Mouse (Mus musculus) heart, adult 2 months (tissue): Measurements from ENCODE around the gene Eps8. TPM values are rescaled to one million over a fixed set of nuclear protein-coding genes. Genes with fewer than 3 reads are reported as not detected.
A peak's percentile ranks its signal among the peaks of the same experiment; 100 is the strongest.

Experiments used
- DNase-seq, 2 experiments: peaks; one replicate each; pipeline ENCODE4 v3.0.0; 2021
- H3K27ac ChIP-seq: fragments of 200-600 bp; 2 replicates; pipeline ENCODE4 v1.8.1; 2022
- H3K27me3 ChIP-seq: fragments of 200-500 bp; 2 replicates; pipeline ENCODE4 v1.6.1; 2012; ENCODE audit warnings: mild to moderate bottlenecking, low read length, inconsistent platforms, mixed read lengths; ENCODE audit not compliant: control insufficient read depth, insufficient read depth
- H3K36me3 ChIP-seq: fragments of 200-500 bp; 2 replicates; pipeline ENCODE4 v1.6.1; 2012; ENCODE audit warnings: low read length, inconsistent platforms; ENCODE audit not compliant: control insufficient read depth, insufficient read depth
- H3K4me1 ChIP-seq: fragments of 200-500 bp; 2 replicates; pipeline ENCODE4 v1.6.1; 2011; ENCODE audit warnings: low read length; ENCODE audit not compliant: control insufficient read depth, insufficient read depth
- H3K4me3 ChIP-seq: fragments of 200-600 bp; 2 replicates; pipeline ENCODE4 v1.8.1; 2022
- H3K79me2 ChIP-seq: fragments of 200-500 bp; replicated peaks from 2 replicates; pipeline ENCODE4 v1.6.1; 2012; ENCODE audit warnings: mild to moderate bottlenecking, inconsistent platforms, low read length, moderate library complexity, mixed read lengths; ENCODE audit not compliant: control insufficient read depth, insufficient read depth
- H3K9ac ChIP-seq: fragments of 200-500 bp; 2 replicates; pipeline ENCODE4 v1.6.1; 2012; ENCODE audit warnings: low read depth, mild to moderate bottlenecking, control low read depth, inconsistent platforms, low read length, mixed read lengths
- CTCF ChIP-seq: fragments of 200-600 bp; IDR thresholded peaks from 2 replicates; pipeline ENCODE4 v1.8.1; 2022; ENCODE audit warnings: antibody characterized with exemption, mild to moderate bottlenecking, moderate library complexity
- EP300 ChIP-seq: fragments of 200-500 bp; IDR thresholded peaks from 2 replicates; pipeline ENCODE4 v1.6.1; 2011; ENCODE audit warnings: low read depth, low read length, control low read depth; ENCODE audit not compliant: insufficient read depth
- POLR2A ChIP-seq: fragments of 200-500 bp; IDR thresholded peaks from 2 replicates; pipeline ENCODE4 v1.6.1; 2011; ENCODE audit warnings: mild to moderate bottlenecking, low read depth, low read length, control low read depth; ENCODE audit not compliant: insufficient read depth
- WGBS: fragments of 180-500 bp; shearing (Covaris S2); methylation state at CpG from one replicate; pipeline ENCODE4 v1.1.7; 2018; 5-methylcytosine and 5-hydroxymethylcytosine counted together
- intact Hi-C: fragments of 180-260 bp; cut with DNase I; formaldehyde crosslinking; loops from one replicate; pipeline ENCODE4 v1.15.1; 2025
- polyA plus RNA-seq: library from polyadenylated mRNA; depleted of rRNA; stranded (reverse); fragments of >200 nt; gene quantifications from 2 replicates; pipeline ENCODE4 v1.2.3, GENCODE M21; 2012
- total RNA-seq, 2 experiments: library from RNA; stranded (reverse); gene quantifications; 2 replicates each; pipeline ENCODE4 v1.2.3; 2021

The Eps8 gene
- total and polyA plus RNA-seq, 3 experiments: 6.7 to 12.2 (median 11.6) TPM

DNA sequence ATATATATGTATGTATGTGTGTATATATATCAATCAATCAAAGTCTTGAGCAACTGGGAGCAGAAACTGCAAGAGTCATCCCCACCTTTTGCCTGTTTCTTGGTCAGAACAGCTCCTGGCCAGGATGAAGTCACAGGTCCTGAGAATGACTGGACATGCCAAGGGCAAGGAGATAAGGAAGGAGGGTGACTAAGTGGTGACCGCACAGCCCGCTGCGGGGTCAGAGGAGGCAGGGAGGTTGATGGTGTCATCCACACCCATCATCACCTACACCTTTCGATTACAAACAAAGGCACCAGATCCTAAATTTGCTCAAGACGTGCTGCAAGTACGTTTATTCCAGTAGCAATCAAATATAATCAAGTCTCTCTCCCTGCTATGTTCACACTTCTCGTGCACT lies 148.1 kb downstream of the Eps8 start:
- no peaks in the 10 kb centered on the region for H3K27me3 ChIP-seq
- intact Hi-C loops: no loop called here
- H3K4me3 ChIP-seq: no peak overlapping the region
- no peak for DNase-seq
- 81% methylated on average over 7 of the region's 7 CpGs for WGBS
- H3K36me3 ChIP-seq: no peaks in the 10 kb centered on the region; the same call in 1 of the 2 replicates
- no peaks in the 10 kb centered on the region for H3K79me2 ChIP-seq
- no peak overlapping the region for H3K9ac ChIP-seq
- H3K4me1 ChIP-seq: no peaks in the 10 kb centered on the region
- no peak overlapping the region for H3K27ac ChIP-seq
- no peak for TF ChIP-seq EP300
- TF ChIP-seq POLR2A: no peak
- no peak for TF ChIP-seq CTCF

DNA sequence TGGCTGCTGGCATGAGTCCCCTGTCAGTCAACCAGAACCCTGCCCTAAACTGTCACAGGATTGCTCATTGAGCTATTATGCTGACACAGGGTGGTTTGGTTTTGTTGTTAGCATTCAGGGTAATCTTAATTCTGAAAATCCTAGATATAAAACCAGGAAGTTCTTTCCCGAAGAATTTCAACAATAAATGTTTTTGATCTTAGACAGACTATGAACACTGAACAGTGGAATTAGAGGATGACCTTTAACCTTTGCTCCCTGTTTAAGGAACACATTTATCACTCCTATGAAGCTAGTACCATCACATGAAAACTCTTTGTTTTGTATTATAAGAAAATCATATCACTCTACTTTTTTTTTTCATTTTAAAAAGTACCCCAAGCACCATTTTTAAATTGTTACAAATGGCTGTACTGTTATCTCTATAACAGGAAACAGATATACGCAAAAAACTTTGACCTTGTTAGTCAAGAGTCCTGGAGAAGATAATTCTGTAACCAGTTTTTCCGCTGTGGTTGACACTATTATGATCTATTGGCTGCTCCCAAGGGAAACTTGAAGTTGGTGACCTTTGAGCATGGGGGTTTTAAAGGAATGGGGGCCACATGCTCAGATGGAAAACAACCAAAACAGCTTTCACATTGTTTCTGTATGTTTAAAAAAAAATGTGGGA lies 149.0 kb downstream of the Eps8 start:
- 47% methylated on average over 3 of the region's 3 CpGs for WGBS
- H3K79me2 ChIP-seq: no peaks in the 10 kb centered on the region
- DNase-seq: no peak
- no peaks in the 10 kb centered on the region for H3K4me1 ChIP-seq
- H3K4me3 ChIP-seq: no peak overlapping the region
- no peaks in the 10 kb centered on the region; the same call in 1 of the 2 replicates for H3K36me3 ChIP-seq
- no peak overlapping the region for H3K9ac ChIP-seq
- no peak overlapping the region for H3K27ac ChIP-seq
- TF ChIP-seq EP300: no peak
- TF ChIP-seq POLR2A: no peak
- TF ChIP-seq CTCF: no peak
- intact Hi-C loops: no loop called here
- H3K27me3 ChIP-seq: no peaks in the 10 kb centered on the region

GRCm38 (mm10) chr6:137504052-137504451 lies 150.6 kb downstream of the Eps8 start:
- Histone ChIP-seq H3K27ac (no peak overlapping the region), H3K27me3 (no peaks in the 10 kb centered on the region), H3K36me3 (peaks cover under 1% of the 10 kb centered on the region), H3K9ac (no peak overlapping the region), H3K79me2 (no peaks in the 10 kb centered on the region), H3K4me1 (no peaks in the 10 kb centered on the region), H3K4me3 (no peak overlapping the region)
- intact Hi-C loops: no loop called here
- TF ChIP-seq CTCF (no peak), EP300 (no peak), POLR2A (no peak)
- no peak for DNase-seq
- WGBS: 59% methylated on average over 1 of the region's 1 CpGs

- peak in 1 of 2 experiments; percentile 9 for DNase-seq
- H3K36me3 ChIP-seq: peaks cover 2% of the 10 kb centered on the region
- no peak for TF ChIP-seq CTCF
- no peak for TF ChIP-seq POLR2A
- no peak for TF ChIP-seq EP300
- H3K9ac ChIP-seq: no peak overlapping the region
- WGBS: 89% methylated on average over 8 of the region's 8 CpGs
- H3K27ac ChIP-seq: no peak overlapping the region
- H3K27me3 ChIP-seq: no peaks in the 10 kb centered on the region
- no peak overlapping the region for H3K4me3 ChIP-seq
- intact Hi-C loops: no loop called here
- no peaks in the 10 kb centered on the region for H3K79me2 ChIP-seq
- no peaks in the 10 kb centered on the region; the same call in 1 of the 2 replicates for H3K4me1 ChIP-seq
Observed at GRCm38 (mm10) chr6:137503462-137503861, 151.2 kb downstream of the Eps8 start.

- WGBS: 92% methylated on average over 7 of the region's 7 CpGs
- Histone ChIP-seq H3K36me3 (peaks cover 2% of the 10 kb centered on the region), H3K27ac (no peak overlapping the region), H3K4me1 (no peaks in the 10 kb centered on the region; the same call in 1 of the 2 replicates), H3K79me2 (no peaks in the 10 kb centered on the region), H3K27me3 (no peaks in the 10 kb centered on the region), H3K9ac (no peak overlapping the region), H3K4me3 (no peak overlapping the region)
- intact Hi-C loops: no loop called here
- DNase-seq: peak in 1 of 2 experiments; percentile 3
- no peak for TF ChIP-seq POLR2A
- TF ChIP-seq EP300: no peak
- TF ChIP-seq CTCF: no peak
Observed at GRCm38 (mm10) chr6:137503009-137503408, 151.7 kb downstream of the Eps8 start.

DNA sequence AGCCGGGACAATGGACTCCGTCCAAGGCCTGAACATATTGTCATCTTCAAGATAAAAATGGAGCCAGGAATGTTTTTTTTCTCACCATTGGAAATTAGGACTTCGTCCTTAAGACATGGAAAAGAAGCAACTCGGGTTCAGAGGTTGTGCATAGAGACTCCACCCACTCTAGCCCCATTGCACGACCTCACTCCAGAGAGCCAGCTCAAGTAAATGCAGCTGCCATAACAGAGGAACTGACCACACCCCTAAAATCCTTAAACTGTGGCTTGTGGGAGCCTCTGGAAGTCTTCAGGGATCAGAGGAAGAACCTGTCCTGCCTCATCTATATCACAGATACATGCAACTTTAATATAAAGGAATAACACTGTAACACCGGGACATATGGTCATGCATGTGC lies 155.9 kb downstream of the Eps8 start:
- Histone ChIP-seq H3K79me2 (no peaks in the 10 kb centered on the region), H3K27ac (no peak overlapping the region), H3K9ac (no peak overlapping the region), H3K4me1 (no peaks in the 10 kb centered on the region; the same call in 1 of the 2 replicates), H3K27me3 (no peaks in the 10 kb centered on the region), H3K36me3 (peaks cover 2% of the 10 kb centered on the region), H3K4me3 (no peak overlapping the region)
- DNase-seq: peak in 1 of 2 experiments; percentile 17
- intact Hi-C loops: no loop called here
- WGBS: 58% methylated on average over 6 of the region's 6 CpGs
- TF ChIP-seq EP300 (no peak), CTCF (no peak), POLR2A (no peak)
